Mouse (Mus musculus) lung, adult 2 months (tissue): ENCODE results near the gene Olfr945. TPM values are rescaled to one million over a fixed set of nuclear protein-coding genes. Genes with fewer than 3 reads are reported as not detected.

Source experiments
- DNase-seq: peaks from one replicate; pipeline ENCODE4 v3.0.0; 2022
- H3K4me1 ChIP-seq: fragments of 200-500 bp; 2 replicates; pipeline ENCODE4 v1.6.1; 2011; ENCODE audit warnings: low read length; ENCODE audit not compliant: control insufficient read depth, insufficient read depth
- H3K4me3 ChIP-seq: fragments of 200-500 bp; replicated peaks from 2 replicates; pipeline ENCODE3; 2011; ENCODE audit warnings: low read depth, mild to moderate bottlenecking, control low read depth, low read length; ENCODE audit errors: extremely low read depth
- CTCF ChIP-seq: fragments of 200-500 bp; IDR thresholded peaks from 2 replicates; pipeline ENCODE4 v1.5.1; 2011; ENCODE audit warnings: mild to moderate bottlenecking, low read length, control low read depth; ENCODE audit not compliant: insufficient read depth
- POLR2A ChIP-seq: fragments of 200-500 bp; IDR thresholded peaks from 2 replicates; pipeline ENCODE4 v1.6.1; 2011; ENCODE audit warnings: low read depth, mild to moderate bottlenecking, control low read depth, low read length, borderline replicate concordance; ENCODE audit errors: extremely low read depth
- WGBS: fragments of 180-500 bp; shearing (Covaris S2); methylation state at CpG from one replicate; pipeline ENCODE4 v1.1.7; 2018; 5-methylcytosine and 5-hydroxymethylcytosine counted together
- polyA plus RNA-seq: library from polyadenylated mRNA; depleted of rRNA; stranded (reverse); fragments of >200 nt; gene quantifications from 2 replicates; pipeline ENCODE4 v1.2.3, GENCODE M21; 2012; rRNA removed

Gene Olfr945
- not detected in 2 replicates for polyA plus RNA-seq

GRCm38 (mm10) chr9:39276718-39277117 lies at the start of gene Olfr945:
Gene Olfr945, minus strand, starts transcription at chr9:39276818.
- Histone ChIP-seq H3K4me3 (no peak within 1 kb of the TSS), H3K4me1 (no peaks in the 10 kb centered on the region)
- WGBS: 75% methylated on average over 3 of the region's 3 CpGs
- TF ChIP-seq POLR2A (no peak), CTCF (no peak)
- DNase-seq: no peak

- TF ChIP-seq POLR2A (no peak), CTCF (no peak)
These were observed 49.3 kb upstream of the Olfr945 start, which contains the start of gene Olfr948 for GRCm38 (mm10) chr9:39325945-39326344. Gene Olfr948, minus strand, starts transcription at chr9:39326045.

GRCm38 (mm10) chr9:39287136-39287535 lies 10.5 kb upstream of the Olfr945 start:
- DNase-seq: no peak
- TF ChIP-seq CTCF: no peak
- no peak for TF ChIP-seq POLR2A
- H3K4me3 ChIP-seq: no peak overlapping the region
- 48% methylated on average over 2 of the region's 2 CpGs for WGBS
- no peaks in the 10 kb centered on the region for H3K4me1 ChIP-seq

More at GRCm38 (mm10) chr9:39325945-39326344, 49.3 kb upstream of the Olfr945 start, which contains the start of gene Olfr948:
- Histone ChIP-seq H3K4me3 (no peak within 1 kb of the TSS), H3K4me1 (no peaks in the 10 kb centered on the region)
- DNase-seq: no peak

- no peaks in the 10 kb centered on the region for H3K4me1 ChIP-seq
- no peak for TF ChIP-seq CTCF
- TF ChIP-seq POLR2A: no peak
- WGBS: 70% methylated on average over 1 of the region's 1 CpGs
These were observed 26.7 kb downstream of the Olfr945 start, which contains the start of gene Olfr1537 for GRCm38 (mm10) chr9:39249894-39250293. Gene Olfr1537, minus strand, starts transcription at chr9:39249994.

More at GRCm38 (mm10) chr9:39249894-39250293, 26.7 kb downstream of the Olfr945 start, which contains the start of gene Olfr1537:
- no peak within 1 kb of the TSS for H3K4me3 ChIP-seq
- no peak for DNase-seq

Other genes starting within 250 kb of the Olfr945 start
- gene Olfr937, start 211.9 kb downstream of the Olfr945 start, polyA plus RNA-seq: not detected in 2 replicates
- gene Olfr938, start 197.9 kb downstream of the Olfr945 start, polyA plus RNA-seq: not detected in 2 replicates
- not detected in 2 replicates for gene Olfr27, start 148.7 kb downstream of the Olfr945 start, polyA plus RNA-seq
- not detected in 2 replicates for gene Olfr943, start 110.5 kb downstream of the Olfr945 start, polyA plus RNA-seq
- not detected in 2 replicates for gene Olfr944, start 74.9 kb downstream of the Olfr945 start, polyA plus RNA-seq
- not detected in 2 replicates for gene Olfr1537, start 26.8 kb downstream of the Olfr945 start, polyA plus RNA-seq
- not detected in 2 replicates for gene Olfr948, start 49.2 kb upstream of the Olfr945 start, polyA plus RNA-seq
- gene Olfr951, start 110.6 kb upstream of the Olfr945 start, polyA plus RNA-seq: not detected in 2 replicates
- gene Olfr952, start 150.3 kb upstream of the Olfr945 start, polyA plus RNA-seq: not detected in 2 replicates
- gene Olfr954, start 179.9 kb upstream of the Olfr945 start, polyA plus RNA-seq: not detected in 2 replicates
- gene Olfr955, start 195.1 kb upstream of the Olfr945 start, polyA plus RNA-seq: not detected in 2 replicates
- gene Olfr44, start 217.2 kb upstream of the Olfr945 start, polyA plus RNA-seq: not detected in 2 replicates
- not detected in 2 replicates for gene Olfr957, start 239.0 kb upstream of the Olfr945 start, polyA plus RNA-seq